Mouse (Mus musculus) heart, adult 8-10 months (tissue): Measurements from ENCODE around the gene Lrfn2. TPM values are rescaled to one million over a fixed set of nuclear protein-coding genes. Genes with fewer than 3 reads are reported as not detected.

Experiments
- DNase-seq: peaks from one replicate; pipeline ENCODE4 v3.0.0; 2022; ENCODE audit warnings: low spot score
- total RNA-seq, 4 experiments: library from RNA; stranded (reverse); gene quantifications; 2 replicates each; pipeline ENCODE4 v1.2.4; 2022

Gene Lrfn2
- total RNA-seq, 4 experiments from 2014 or later: 0.09 to 0.38 (median 0.28) TPM

DNA sequence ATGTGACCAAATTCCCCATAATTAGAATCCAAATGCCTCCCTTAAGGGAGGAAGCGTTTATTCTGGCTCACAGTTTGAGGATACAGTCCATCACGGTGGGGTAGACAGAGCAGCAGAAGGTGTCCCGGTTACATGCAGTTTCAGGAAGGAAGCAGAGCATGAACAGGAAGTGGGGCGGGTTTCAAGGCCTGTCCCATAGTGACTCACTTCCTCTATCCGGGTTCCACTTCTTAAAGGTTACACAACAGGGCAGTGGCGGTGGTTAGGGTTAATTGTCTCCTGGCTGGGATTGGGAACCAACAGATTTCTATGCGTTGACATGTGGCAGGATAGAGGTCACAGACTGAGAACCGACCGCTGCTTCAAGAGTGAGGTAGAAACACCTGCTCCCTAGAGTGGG, 31.6 kb downstream of the Lrfn2 start:
- DNase-seq: no peak

DNA sequence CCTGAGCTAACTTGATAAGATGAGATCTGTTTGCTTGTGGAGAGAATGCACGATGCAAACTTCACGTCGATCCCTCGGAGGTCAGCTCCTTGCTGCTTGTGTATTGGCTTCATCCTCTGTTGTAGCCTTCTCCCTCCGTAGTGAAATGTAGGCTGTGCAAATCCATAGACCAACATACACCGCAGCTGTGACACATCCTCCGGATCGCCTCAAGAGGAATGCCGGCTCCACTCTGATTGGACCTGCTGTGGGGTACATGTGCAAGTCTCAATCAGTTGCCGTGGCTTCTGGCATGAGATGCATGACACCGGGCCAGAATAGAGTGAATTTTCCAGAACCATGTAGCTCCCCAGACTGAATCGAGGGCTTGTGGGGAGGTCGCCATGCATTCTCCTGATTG, 36.1 kb downstream of the Lrfn2 start:
- no peak for DNase-seq

DNA sequence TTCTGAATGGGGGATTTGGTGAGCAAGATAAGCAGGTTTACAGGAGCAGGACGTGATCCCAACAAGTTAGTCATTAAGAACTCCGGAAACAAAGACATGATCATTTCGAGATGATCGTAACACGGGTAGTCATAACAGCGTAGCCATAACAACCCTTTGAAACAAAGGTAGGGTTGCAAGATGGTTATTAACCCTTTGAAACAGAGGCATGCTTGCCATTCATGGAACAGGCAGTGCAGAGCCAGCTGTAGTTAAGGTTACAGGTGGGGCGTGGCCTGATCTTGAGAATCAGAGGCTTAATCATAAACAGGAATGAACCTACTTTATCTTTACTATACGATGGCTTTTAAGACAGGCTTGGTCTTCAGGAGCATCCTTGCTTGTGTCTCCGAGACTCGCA, 39.1 kb downstream of the Lrfn2 start:
- no peak for DNase-seq

GRCm38 (mm10) chr17:48972866-48973265, 40.7 kb downstream of the Lrfn2 start:
- no peak for DNase-seq

DNA sequence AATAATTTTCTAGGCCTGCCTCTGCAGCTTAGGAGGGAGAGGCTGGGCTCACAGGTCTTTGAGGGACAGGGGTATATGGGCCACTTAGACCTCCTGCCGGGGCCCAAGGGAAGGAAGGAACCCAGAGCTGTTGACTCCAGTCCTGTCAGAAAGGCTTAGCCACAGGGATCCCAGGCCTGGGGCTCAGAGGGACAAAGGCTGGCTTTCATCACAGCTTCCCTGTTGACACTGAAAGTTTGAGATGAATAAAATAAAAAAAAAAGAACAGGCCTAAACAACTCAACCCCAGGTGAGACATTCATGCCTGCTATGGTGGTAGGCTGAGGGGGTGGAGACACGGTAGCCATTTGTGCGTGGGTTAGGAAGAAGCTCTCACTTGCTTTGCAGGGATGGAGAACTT, 41.2 kb downstream of the Lrfn2 start:
- DNase-seq: no peak

- no peak for DNase-seq
Measured at GRCm38 (mm10) chr17:48975055-48975454, 42.9 kb downstream of the Lrfn2 start.

DNA sequence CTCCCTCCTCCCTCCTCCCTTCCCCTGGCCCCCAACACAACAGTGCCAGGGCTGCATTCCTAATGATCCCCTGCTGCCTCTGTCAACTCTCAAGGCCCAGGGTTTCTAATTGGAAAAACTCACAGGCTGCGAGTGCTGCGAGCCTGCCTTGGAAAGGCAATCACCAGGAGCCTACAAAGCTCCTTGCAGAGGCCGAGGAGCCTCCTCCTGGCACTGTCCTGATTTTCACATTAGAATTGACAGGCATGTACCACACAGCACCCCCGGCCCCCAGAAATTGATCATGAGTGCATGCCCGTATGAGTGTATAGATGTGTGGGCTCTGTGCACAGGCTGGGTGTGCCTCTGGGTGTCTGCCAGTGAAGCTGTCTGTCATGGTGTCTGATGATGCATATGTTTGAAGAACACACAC, 44.4 kb downstream of the Lrfn2 start:
- no peak for DNase-seq

GRCm38 (mm10) chr17:48995256-48995993, 63.2 kb downstream of the Lrfn2 start:
- DNase-seq: no peak

GRCm38 (mm10) chr17:48999463-49000227, 67.5 kb downstream of the Lrfn2 start:
- DNase-seq: no peak

DNA sequence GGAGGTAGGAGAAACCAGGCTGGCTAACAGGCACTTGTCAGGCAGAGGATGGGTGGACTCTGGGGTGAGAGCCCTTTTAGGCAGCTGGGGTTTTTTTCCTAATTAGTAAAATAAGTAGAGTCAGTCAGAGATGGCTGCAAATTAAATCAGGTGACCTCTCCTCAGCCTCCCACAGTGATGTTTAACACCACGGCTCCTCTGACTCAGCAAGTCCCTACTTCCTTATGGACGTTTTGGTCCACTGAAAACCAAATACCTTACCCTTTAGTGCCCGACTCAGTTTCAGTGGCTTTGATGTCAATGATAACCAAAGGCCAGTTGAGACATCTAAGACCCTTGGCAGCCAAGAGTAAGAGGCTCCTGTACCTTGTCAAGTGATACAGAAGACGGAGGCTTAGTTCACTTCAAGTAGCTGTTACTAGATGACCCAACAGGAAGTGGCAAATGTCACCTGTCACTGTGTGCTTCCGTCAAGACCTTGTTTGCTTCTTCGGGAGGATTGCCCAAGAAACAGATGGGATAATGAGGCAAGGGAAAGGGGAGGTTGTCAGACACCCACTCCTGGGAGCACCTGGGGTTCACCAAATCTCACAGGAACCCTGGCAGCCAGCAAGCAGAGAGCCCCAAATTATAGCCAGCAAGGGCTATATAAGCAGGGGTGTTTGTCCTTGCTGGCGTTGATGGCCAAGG, 77.3 kb downstream of the Lrfn2 start:
- DNase-seq: no peak

GRCm38 (mm10) chr17:49013876-49014600, 81.9 kb downstream of the Lrfn2 start:
- no peak for DNase-seq

- DNase-seq: no peak
Measured at GRCm38 (mm10) chr17:49015368-49015767, 83.2 kb downstream of the Lrfn2 start.

DNA sequence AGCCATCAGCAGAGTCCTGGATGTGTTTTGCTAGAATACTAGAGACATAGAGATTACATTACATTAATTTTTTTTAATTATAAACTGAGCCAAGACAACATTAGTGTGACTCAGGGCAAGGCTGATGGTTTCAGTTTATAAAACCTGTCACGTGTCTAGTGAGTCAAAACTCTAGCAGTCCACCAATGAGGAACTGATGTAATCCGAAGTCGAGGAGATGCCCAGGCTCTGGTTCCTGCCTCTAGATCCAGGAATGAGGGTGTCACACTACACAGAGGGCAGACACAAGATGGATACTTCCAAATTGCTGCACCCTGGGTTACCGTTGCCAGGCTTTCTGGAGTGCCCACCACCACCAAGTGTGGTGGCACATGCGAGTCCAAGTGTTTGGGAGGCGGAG, 84.0 kb downstream of the Lrfn2 start:
- no peak for DNase-seq

- DNase-seq: no peak
Measured at GRCm38 (mm10) chr17:49017438-49018415, 85.5 kb downstream of the Lrfn2 start.

- DNase-seq: peak; percentile 26
Measured at GRCm38 (mm10) chr17:49018774-49019488, 86.8 kb downstream of the Lrfn2 start.

DNA sequence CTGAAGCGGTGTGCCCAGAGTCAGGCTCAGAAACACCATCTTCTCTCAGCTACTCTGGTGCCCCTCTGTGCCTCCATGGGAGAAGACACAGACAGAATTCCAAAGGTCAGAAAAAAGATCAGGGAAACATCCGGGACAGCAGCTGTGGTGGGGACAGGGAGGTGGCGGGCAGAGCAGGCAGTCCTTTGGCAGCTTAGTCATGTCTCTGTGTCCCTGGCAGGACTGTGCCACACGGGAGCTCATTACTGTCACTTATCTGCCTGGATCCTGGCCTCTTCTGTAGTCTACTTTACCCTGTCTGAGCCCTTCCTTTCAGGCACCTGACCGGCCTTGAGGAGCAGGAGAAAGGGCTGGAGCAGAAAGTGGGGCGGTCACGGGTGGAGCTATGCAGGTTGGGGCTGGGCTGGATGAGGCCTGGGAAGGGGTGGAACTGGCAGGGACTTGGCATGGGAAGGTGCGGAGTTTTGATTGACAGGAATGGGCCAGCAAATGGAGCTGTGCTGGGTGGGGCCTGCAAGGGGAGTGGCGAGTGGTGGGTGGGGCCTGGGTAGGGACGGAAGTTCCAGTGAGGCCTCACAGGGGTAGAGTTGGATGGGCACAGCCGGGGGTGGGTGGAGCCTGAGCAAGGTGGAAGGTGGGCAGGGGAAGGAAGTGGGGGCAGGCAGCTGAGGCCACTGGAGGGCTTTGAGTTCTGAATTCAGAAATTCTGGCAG, 97.5 kb downstream of the Lrfn2 start:
- no peak for DNase-seq

DNA sequence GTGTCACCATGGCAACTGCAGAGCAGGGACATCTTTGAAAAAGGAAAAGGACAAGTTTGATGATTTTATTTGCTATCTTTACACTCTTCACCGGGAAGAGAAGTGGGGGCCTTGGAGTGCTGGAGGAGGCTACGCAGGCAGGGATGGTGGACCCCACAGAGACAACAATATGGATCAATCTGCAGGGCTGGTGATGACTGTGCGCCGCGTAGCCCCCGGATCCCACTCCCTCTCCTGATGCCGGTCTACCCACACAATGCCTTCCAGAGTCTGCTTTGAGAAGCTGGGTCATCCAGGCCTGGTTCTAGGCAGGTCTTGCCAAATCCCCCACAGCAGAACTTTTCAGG, 98.1 kb downstream of the Lrfn2 start:
- no peak for DNase-seq

DNA sequence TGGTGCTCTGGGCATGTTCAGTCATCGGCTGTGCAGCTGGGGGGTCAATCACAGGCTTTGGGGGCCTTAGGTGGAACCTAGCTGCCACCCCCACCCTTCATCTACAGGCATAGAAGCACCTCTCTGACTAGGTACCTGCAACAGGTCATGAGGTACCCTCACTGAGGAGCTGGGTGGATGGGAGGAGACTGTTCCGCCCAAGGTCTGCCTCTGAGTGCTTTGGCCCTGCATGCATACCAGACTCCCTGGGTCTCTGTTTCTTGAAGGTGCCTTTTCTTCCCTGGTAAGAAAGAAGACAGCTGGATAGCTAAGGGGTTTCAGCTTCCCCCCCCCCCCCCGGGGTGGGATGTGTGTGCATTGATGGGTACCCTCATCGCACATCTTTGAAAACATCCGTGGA, 98.7 kb downstream of the Lrfn2 start:
- DNase-seq: no peak

GRCm38 (mm10) chr17:49031790-49032189, 99.6 kb downstream of the Lrfn2 start:
- no peak for DNase-seq
